Mouse (Mus musculus) limb, embryonic 11.5 days (tissue): ENCODE results near the gene Ifitm10. TPM values are rescaled to one million over a fixed set of nuclear protein-coding genes. Genes with fewer than 3 reads are reported as not detected.
"Not testable (repeated sequence)": the region's sequence is repeated elsewhere in the genome, so short reads cannot be mapped to it uniquely, and the experiment has no call there.

Experiments used
- ATAC-seq: fragments of 200-750 bp; cut with Nextera tagmentation; 2 replicates; pipeline ENCODE4 v1.8.0; 2017; ENCODE audit warnings: low read depth; ENCODE audit not compliant: insufficient number of reproducible peaks, low FRiP score, low TSS enrichment
- DNase-seq: peaks from one replicate; pipeline ENCODE4 v3.0.0-alpha.2; 2015; ENCODE audit warnings: low spot score
- H3K27ac ChIP-seq: fragments of 300-500 bp; sonication (generic); replicated peaks from 2 replicates; pipeline ENCODE4 v1.5.1; 2014; ENCODE audit warnings: low read depth, mild to moderate bottlenecking, low read length
- H3K27me3 ChIP-seq: fragments of 300-500 bp; sonication (generic); 2 replicates; pipeline ENCODE4 v1.6.1; 2014; ENCODE audit warnings: mild to moderate bottlenecking, low read length, mixed read lengths; ENCODE audit not compliant: control insufficient read depth, insufficient read depth
- H3K36me3 ChIP-seq: fragments of 300-500 bp; sonication (generic); 2 replicates; pipeline ENCODE4 v1.6.1; 2014; ENCODE audit warnings: mild to moderate bottlenecking, low read length, moderate library complexity, mixed read lengths; ENCODE audit not compliant: control insufficient read depth, insufficient read depth
- H3K4me1 ChIP-seq: fragments of 300-500 bp; sonication (generic); 2 replicates; pipeline ENCODE4 v1.6.1; 2014; ENCODE audit warnings: low read length, mixed read lengths; ENCODE audit not compliant: control insufficient read depth, insufficient read depth
- H3K4me2 ChIP-seq: fragments of 300-500 bp; sonication (generic); 2 replicates; pipeline ENCODE4 v1.6.1; 2014; ENCODE audit warnings: low read depth, mild to moderate bottlenecking, moderate library complexity; ENCODE audit not compliant: severe bottlenecking
- H3K4me3 ChIP-seq: fragments of 300-500 bp; sonication (generic); 2 replicates; pipeline ENCODE4 v1.5.1; 2014; ENCODE audit warnings: low read depth, low read length
- H3K9ac ChIP-seq: fragments of 300-500 bp; sonication (generic); 2 replicates; pipeline ENCODE4 v1.6.1; 2014; ENCODE audit warnings: mild to moderate bottlenecking, low read length
- H3K9me3 ChIP-seq: fragments of 300-500 bp; sonication (generic); 2 replicates; pipeline ENCODE4 v1.6.1; 2016; ENCODE audit warnings: low read length; ENCODE audit not compliant: control insufficient read depth
- WGBS: fragments of 180-500 bp; shearing (Covaris S2); extraction: QIAGEN DNeasy Blood & Tissue Kit; methylation state at CpG from one replicate; pipeline ENCODE4 v1.1.7; 2014; 5-methylcytosine and 5-hydroxymethylcytosine counted together
- polyA plus RNA-seq: library from polyadenylated mRNA; unstranded; fragments of >200 nt; fragmentation: Nextera tagmentation; extraction: Ambion mirVana; gene quantifications from 2 replicates; pipeline ENCODE4 v1.2.1, GENCODE M21; 2014

Ifitm10 gene
- polyA plus RNA-seq, 1 experiment from 2014 or later: 0.72 TPM

DNA sequence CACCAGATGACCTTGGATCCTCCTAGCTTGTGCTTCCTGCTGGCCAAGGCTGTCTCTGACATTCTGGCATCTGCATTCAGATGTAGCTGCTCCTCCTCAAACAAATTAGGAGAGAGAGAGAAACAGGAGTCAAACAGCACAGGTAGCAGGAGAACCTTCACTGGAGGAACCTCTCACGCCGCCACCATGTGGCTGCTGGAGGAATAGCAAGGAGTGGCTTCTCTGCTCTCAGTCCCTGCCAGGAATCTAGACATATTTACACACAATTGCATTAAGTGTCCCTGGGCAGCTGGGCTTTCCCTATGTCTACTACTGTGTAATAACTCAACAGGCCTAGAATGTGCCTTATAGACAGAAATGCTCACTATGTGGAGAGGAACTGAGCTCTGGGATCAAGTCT lies 79.7 kb downstream of the Ifitm10 start:
- 0% methylated on average over 2 of the region's 2 CpGs for WGBS
- DNase-seq: peak; percentile 61
- not testable (repeated sequence) for H3K36me3 ChIP-seq, H3K9me3 ChIP-seq, H3K4me1 ChIP-seq, H3K27me3 ChIP-seq, H3K4me3 ChIP-seq, ATAC-seq, H3K4me2 ChIP-seq, H3K9ac ChIP-seq, H3K27ac ChIP-seq

DNA sequence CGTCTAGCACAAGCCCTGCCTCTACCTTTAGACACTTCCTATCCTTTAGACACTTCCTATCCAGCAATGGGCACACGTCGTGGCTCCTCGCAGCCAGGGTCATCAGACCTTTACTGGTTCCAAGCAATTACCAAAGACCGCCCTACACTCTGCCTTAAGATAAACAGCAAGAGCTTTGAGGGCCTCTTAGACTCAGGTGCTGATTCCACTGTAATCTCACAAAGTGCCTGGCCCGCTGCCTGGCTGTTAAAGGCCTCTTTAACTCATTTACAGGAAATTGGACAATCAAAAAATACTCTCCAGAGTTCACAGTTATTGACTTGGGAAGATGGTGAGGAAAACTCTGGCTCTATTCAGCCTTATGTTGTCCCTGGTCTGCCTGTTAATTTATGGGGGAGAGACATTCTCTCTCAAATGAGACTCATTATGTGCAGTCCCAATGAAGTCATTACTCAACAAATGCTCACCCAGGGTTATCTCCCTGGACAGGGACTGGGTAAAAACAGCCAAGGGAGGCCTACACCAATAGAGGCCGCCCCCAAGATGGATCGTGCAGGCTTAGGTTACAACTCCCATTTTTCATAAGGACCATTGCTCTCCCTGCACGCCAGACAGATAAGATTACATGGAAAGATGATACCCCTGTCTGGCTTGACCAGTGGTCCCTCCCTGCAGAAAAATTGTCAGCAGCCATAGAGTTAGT lies 87.5 kb downstream of the Ifitm10 start:
- WGBS: 24% methylated on average over 9 of the region's 9 CpGs
- H3K36me3 ChIP-seq, H3K4me3 ChIP-seq, H3K9me3 ChIP-seq, ATAC-seq, H3K27ac ChIP-seq, H3K4me2 ChIP-seq, H3K27me3 ChIP-seq, H3K4me1 ChIP-seq, DNase-seq, H3K9ac ChIP-seq: not testable (repeated sequence)

DNA sequence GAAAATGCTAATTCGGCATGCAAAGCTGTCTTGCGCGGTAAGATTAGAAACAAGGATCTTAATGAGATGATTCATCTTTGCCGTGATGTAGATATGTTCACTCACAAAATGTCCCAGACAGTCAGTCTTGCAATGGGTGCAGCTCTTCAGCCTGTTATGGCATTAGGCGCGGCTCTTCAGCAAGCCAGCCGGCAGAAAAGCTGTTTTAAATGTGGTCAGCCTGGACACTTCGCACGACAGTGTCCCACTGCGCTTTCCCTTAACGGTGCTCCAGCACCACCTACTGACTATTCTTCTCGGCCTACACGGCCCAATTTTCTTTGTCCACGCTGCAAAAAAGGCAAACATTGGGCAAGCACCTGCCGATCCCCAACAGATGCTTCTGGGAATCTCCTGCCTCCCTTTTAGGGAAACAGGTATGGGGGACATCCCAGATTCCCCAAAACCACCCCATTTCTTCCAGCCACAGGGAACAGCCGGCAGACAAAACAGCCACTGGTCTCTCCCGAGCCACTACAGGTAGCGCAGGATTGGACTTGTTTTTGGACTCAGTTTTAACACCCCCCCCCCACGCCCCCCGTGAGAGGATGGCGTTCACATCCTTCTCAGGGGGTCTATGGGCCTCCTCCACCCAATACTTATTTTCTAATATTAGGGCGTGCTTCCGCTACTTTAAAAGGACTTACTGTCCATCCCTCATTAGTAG lies 88.3 kb downstream of the Ifitm10 start:
- WGBS: 10% methylated on average over 23 of the region's 23 CpGs
- ATAC-seq (peak; percentile 55; the same call in 1 of the 2 replicates), DNase-seq (peak; percentile 70)
- 0 out of 2 replicates have a peak, but pooled peaks cover 3% of the 10 kb centered on the region for H3K4me1 ChIP-seq
- no peak overlapping the region for H3K27ac ChIP-seq
- no peaks in the 10 kb centered on the region for H3K9me3 ChIP-seq
- no peak overlapping the region for H3K9ac ChIP-seq
- peak overlapping the region; percentile 81 for H3K4me2 ChIP-seq
- no peaks in the 10 kb centered on the region for H3K36me3 ChIP-seq
- no peaks in the 10 kb centered on the region for H3K27me3 ChIP-seq
- peak overlapping the region; percentile 18 for H3K4me3 ChIP-seq

DNA sequence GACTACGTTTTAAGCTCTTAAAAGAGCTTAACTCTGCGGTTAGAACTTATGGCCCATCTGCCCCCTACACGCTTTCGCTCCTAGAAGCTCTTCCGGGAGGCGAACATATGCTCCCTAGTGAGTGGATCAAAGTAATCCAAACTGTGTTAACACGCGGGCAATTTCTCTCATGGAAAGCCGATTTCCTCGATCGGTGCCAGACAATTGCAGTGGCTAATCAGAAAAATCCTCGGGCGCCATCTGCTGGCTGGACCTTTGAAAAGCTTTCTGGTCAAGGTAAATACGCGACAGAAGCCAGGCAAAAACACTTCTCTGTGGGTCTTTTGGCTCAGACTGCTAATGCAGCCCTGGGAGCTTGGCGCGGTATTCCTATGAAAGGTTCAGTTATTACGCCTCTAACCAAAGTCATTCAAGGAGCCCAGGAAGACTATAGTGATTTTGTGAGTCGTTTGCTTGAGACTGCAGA lies 88.9 kb downstream of the Ifitm10 start:
- Histone ChIP-seq H3K9ac (peak overlapping the region; percentile 65), H3K27ac (peak overlapping the region; percentile 51; the same call in 1 of the 2 replicates), H3K4me3 (peak overlapping the region; percentile 53), H3K4me1 (0 out of 2 replicates have a peak, but pooled peaks cover 3% of the 10 kb centered on the region), H3K27me3 (no peaks in the 10 kb centered on the region), H3K36me3 (no peaks in the 10 kb centered on the region), H3K9me3 (no peaks in the 10 kb centered on the region), H3K4me2 (peak overlapping the region; percentile 81)
- under 1% methylated on average over 19 of the region's 19 CpGs for WGBS
- DNase-seq: peak; percentile 99
- peak; percentile 58; the same call in 1 of the 2 replicates for ATAC-seq

DNA sequence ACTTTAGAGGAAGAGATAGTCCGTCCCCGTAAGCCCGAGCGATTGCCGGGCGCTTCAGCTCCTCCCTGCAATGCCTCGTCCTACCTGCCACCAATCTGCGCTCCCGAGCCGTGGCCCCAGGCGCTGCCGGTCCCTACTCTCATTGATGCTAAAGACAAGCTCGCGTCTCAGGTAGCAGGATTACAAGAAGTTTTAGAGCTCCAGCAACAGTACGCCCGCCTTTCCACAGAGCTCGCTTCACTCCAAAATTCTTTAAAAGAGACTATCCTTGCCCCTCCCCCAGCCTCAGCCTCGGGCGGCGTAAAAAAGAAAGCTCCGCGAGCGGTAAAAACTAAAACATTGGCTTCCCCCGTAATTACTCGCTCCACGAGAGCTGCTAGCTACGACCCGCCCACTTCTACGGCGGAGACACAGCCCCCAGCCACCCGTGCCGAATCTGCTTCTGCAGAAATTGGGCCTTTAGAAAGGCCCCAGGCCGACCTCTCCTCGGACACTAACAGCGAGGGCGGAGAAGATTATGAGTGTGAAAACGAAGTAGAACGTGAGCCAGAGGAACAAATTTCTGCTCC lies 89.4 kb downstream of the Ifitm10 start:
- Histone ChIP-seq H3K27me3 (no peaks in the 10 kb centered on the region), H3K4me3 (peak overlapping the region; percentile 53), H3K9ac (peak overlapping the region; percentile 65), H3K9me3 (no peaks in the 10 kb centered on the region), H3K4me1 (0 out of 2 replicates have a peak, but pooled peaks cover 3% of the 10 kb centered on the region), H3K4me2 (peak overlapping the region; percentile 81), H3K27ac (peak overlapping the region; percentile 51), H3K36me3 (no peaks in the 10 kb centered on the region)
- 0% methylated on average over 38 of the region's 38 CpGs for WGBS
- ATAC-seq: peak; percentile 87
- DNase-seq: peak; percentile 83

DNA sequence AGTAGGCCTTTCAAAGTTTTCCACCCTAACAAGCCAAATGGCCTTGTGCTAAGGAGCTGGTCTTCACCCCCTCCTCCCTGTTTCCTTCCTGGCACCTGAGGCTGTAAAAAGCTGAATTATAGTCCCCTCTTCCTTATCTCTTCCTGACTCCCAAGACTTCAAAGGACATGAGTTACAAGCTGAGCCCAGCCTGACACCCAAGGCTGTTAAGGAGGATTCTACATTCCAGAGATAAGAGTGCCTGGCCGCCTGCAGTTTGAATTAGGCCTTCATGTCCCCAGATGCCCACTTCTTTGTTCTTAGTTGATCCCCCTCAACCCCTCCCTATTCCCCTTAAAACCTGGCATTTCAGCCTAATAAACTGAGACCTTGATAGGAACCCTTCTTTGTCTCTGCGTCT lies 90.7 kb downstream of the Ifitm10 start:
- H3K4me2 ChIP-seq, ATAC-seq, H3K9ac ChIP-seq, H3K9me3 ChIP-seq, H3K4me3 ChIP-seq, DNase-seq, H3K4me1 ChIP-seq, H3K27ac ChIP-seq, H3K36me3 ChIP-seq, H3K27me3 ChIP-seq: not testable (repeated sequence)
- WGBS: 9% methylated on average over 2 of the region's 2 CpGs

DNA sequence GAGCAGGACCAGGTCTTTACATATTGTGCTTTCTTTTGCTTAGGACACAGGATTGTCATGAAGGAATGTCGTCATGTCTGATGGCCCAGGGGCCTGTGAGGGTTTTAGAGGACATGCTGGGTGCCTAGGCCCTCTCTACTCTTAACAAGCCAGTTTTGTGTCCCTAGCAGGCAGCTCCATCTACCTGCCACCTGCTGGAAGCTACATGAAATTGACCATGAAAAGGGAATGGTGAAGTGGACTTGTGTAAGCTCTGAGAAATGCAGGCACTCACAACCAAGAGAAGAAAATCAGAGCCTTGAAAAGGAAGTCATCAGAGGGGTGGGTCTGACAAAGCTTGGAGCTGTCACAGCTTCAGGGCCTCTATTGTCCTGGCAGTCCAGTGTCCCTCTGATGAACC lies 94.3 kb downstream of the Ifitm10 start:
- H3K4me1 ChIP-seq: not testable (repeated sequence)
- 75% methylated on average over 1 of the region's 1 CpGs for WGBS

DNA sequence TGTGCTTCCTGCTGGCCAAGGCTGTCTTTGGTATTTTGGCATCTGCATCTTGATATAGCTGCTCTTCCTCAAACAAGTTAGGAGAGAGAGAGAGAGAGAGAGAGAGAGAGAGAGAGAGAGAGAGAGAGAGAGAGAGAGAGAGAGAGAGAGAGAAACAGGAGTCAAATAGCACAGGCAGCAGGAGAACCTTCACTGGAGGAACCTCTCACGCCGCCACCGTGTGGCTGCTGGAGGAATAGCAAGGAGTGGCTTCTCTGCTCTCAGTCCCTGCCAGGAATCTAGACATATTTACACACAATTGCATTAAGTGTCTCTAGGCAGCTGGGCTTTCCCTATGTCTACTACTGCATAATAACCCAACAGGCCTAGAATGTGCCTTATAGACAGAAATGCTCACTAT lies 95.4 kb downstream of the Ifitm10 start:
- not testable (repeated sequence) for H3K36me3 ChIP-seq, H3K4me2 ChIP-seq, ATAC-seq, H3K4me3 ChIP-seq, H3K27me3 ChIP-seq, H3K27ac ChIP-seq, H3K9me3 ChIP-seq, H3K4me1 ChIP-seq, H3K9ac ChIP-seq
- DNase-seq: peak; percentile 76
- WGBS: 0% methylated on average over 3 of the region's 3 CpGs

More for the DNA sequence above, 94.3 kb downstream of the Ifitm10 start:
- not testable (repeated sequence) for H3K4me2 ChIP-seq, DNase-seq, H3K9ac ChIP-seq, H3K9me3 ChIP-seq, ATAC-seq, H3K27me3 ChIP-seq, H3K36me3 ChIP-seq, H3K27ac ChIP-seq, H3K4me3 ChIP-seq
